Mouse (Mus musculus) lung, adult 2 months (tissue): ENCODE data around the gene Rab2b.

ENCODE experiments used
- CTCF ChIP-seq: fragments of 200-500 bp; IDR thresholded peaks from 2 replicates; pipeline ENCODE4 v1.5.1; 2011; ENCODE audit warnings: mild to moderate bottlenecking, low read length, control low read depth; ENCODE audit not compliant: insufficient read depth
- POLR2A ChIP-seq: fragments of 200-500 bp; IDR thresholded peaks from 2 replicates; pipeline ENCODE4 v1.6.1; 2011; ENCODE audit warnings: low read depth, mild to moderate bottlenecking, control low read depth, low read length, borderline replicate concordance; ENCODE audit errors: extremely low read depth

GRCm38 (mm10) chr14:52284191-52284590, 4.8 kb upstream of the Rab2b start:
- TF ChIP-seq CTCF (no peak), POLR2A (no peak)
